Mouse (Mus musculus) kidney, embryonic 15.5 days (tissue): ENCODE data around the gene Fen1. TPM values are rescaled to one million over a fixed set of nuclear protein-coding genes. Genes with fewer than 3 reads are reported as not detected.
A peak's percentile ranks its signal among the peaks of the same experiment; 100 is the strongest.

Experiments
- ATAC-seq: fragments of 200-750 bp; cut with Nextera tagmentation; replicated peaks from 2 replicates; pipeline ENCODE4 v1.8.0; 2017; ENCODE audit warnings: moderate TSS enrichment; ENCODE audit not compliant: low FRiP score
- H3K27ac ChIP-seq: fragments of 300-500 bp; sonication (generic); 2 replicates; pipeline ENCODE4 v1.5.1; 2015; ENCODE audit warnings: mild to moderate bottlenecking, inconsistent platforms
- H3K27me3 ChIP-seq: fragments of 300-500 bp; sonication (generic); 2 replicates; pipeline ENCODE4 v1.6.1; 2015; ENCODE audit warnings: inconsistent platforms
- H3K36me3 ChIP-seq: fragments of 300-500 bp; sonication (generic); 2 replicates; pipeline ENCODE4 v1.6.1; 2015; ENCODE audit warnings: inconsistent platforms
- H3K4me1 ChIP-seq: fragments of 300-500 bp; sonication (generic); 2 replicates; pipeline ENCODE4 v1.6.1; 2015; ENCODE audit warnings: inconsistent platforms
- H3K4me2 ChIP-seq: fragments of 300-500 bp; sonication (generic); 2 replicates; pipeline ENCODE4 v1.6.1; 2015; ENCODE audit warnings: moderate library complexity, mild to moderate bottlenecking, inconsistent platforms
- H3K4me3 ChIP-seq: fragments of 300-500 bp; sonication (generic); replicated peaks from 2 replicates; pipeline ENCODE4 v1.5.1; 2015; ENCODE audit warnings: mild to moderate bottlenecking, inconsistent platforms
- H3K9ac ChIP-seq: fragments of 300-500 bp; sonication (generic); 2 replicates; pipeline ENCODE4 v1.6.1; 2015; ENCODE audit warnings: mild to moderate bottlenecking, inconsistent platforms
- H3K9me3 ChIP-seq: fragments of 300-500 bp; sonication (generic); replicated peaks from 2 replicates; pipeline ENCODE4 v1.6.1; 2016; ENCODE audit warnings: inconsistent platforms
- WGBS: fragments of 180-500 bp; shearing (Covaris S2); methylation state at CpG from one replicate; pipeline ENCODE4 v1.1.7; 2015; ENCODE audit warnings: mixed read lengths; 5-methylcytosine and 5-hydroxymethylcytosine counted together
- polyA plus RNA-seq: library from polyadenylated mRNA; unstranded; fragments of >200 nt; fragmentation: Nextera tagmentation; extraction: Ambion mirVana; gene quantifications from 2 replicates; pipeline ENCODE4 v1.2.1, GENCODE M21; 2015

Fen1 gene
- polyA plus RNA-seq, 1 experiment from 2014 or later, result 111 TPM

DNA sequence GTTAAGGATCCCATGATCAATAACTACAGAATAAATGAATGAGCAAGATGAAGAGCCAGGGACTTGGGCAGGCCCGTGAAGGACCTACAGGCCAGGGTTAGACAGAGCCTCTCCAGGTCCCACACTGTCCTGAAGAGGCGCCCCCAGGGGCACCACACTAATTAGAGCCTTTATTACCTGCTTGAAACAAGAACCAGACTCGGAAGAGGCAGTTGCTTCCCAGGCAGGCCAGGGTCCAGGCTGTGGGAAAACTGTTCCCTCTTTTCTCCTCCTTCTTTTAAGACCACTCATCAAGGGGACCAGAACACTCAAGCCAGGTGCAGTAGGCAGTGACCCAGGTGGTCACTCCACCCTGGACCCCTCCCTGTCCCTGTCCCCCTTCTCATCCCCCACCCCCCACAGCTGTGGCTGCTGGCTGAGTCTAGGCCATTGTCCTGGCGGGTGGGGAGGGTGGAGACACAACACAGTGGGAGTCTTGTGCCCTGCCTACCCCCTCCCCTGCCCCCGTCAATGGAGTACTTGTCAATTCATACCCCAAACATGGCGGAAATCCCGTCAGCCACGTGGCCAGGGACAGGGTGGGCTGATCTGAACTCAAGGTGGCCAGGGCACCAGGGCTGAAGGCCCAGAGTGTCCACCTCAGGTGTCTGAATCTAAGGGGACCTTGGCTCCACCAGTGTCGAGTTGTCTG is 28.5 kb upstream of the Fen1 start:
- 48% methylated on average over 9 of the region's 9 CpGs for WGBS

DNA sequence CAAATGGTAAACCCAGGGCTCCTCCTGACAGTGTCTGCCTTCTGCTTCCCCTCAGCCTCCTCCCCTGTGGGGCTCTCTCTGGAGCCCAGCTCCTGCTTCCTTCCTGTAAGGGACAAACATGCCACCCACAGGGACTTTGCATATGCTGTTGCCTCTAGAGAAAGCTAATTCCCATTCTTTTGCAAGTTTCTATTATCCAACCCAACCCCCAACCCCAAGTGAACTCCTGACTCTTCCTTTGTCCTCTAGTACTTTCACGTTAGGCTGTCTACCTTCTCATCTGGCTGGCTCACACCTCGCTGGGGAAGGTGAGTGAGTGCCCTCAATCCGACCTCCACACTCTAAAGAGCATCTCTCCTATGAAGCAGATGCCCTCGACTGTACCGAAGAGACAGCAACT is 27.9 kb upstream of the Fen1 start:
- Histone ChIP-seq H3K4me3 (no peak overlapping the region), H3K9me3 (no peaks in the 10 kb centered on the region)

More for the DNA sequence above, 28.5 kb upstream of the Fen1 start:
- no peak overlapping the region for H3K4me3 ChIP-seq
- no peaks in the 10 kb centered on the region for H3K9me3 ChIP-seq
- no peak overlapping the region for H3K4me2 ChIP-seq
- H3K36me3 ChIP-seq, result no peaks in the 10 kb centered on the region
- H3K4me1 ChIP-seq, result peaks cover 22% of the 10 kb centered on the region
- no peak overlapping the region for H3K9ac ChIP-seq
- ATAC-seq, result no peak
- no peak overlapping the region for H3K27ac ChIP-seq
- H3K27me3 ChIP-seq, result 0 out of 2 replicates have a peak, but pooled peaks cover 3% of the 10 kb centered on the region

DNA sequence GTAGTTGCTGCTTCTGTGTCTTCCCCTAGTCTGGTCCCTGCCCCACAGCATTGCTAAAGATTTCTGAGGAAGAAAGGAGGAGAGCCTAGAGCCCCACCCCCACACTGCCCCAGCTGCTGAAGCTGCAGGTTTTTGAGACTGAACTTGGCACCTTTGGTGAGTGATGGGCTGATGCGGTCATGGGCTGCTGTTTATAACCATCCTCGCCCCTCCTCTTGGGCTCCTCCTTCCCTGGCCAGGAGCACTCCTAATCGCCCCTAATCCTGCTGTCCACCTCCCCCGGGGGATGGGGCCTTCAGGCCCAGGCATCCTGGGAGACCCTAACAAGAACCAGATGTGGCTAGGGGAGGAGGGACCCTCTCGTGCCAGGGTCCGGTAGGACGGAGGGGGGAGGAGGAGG is 27.0 kb upstream of the Fen1 start:
- Histone ChIP-seq H3K9ac (no peak overlapping the region), H3K36me3 (no peaks in the 10 kb centered on the region), H3K9me3 (no peaks in the 10 kb centered on the region), H3K27me3 (0 out of 2 replicates have a peak, but pooled peaks cover 3% of the 10 kb centered on the region), H3K4me3 (no peak overlapping the region), H3K4me2 (0 out of 2 replicates have a peak overlapping the region, but pooled peaks have one; percentile 4), H3K27ac (no peak overlapping the region), H3K4me1 (peaks cover 26% of the 10 kb centered on the region)
- 12% methylated on average over 7 of the region's 7 CpGs for WGBS
- peak; percentile 40; the same call in 1 of the 2 replicates for ATAC-seq

More for the DNA sequence above, 27.9 kb upstream of the Fen1 start:
- Histone ChIP-seq H3K27me3 (0 out of 2 replicates have a peak, but pooled peaks cover 3% of the 10 kb centered on the region), H3K4me1 (peaks cover 26% of the 10 kb centered on the region), H3K9ac (no peak overlapping the region), H3K27ac (no peak overlapping the region), H3K36me3 (no peaks in the 10 kb centered on the region), H3K4me2 (no peak overlapping the region)
- ATAC-seq, result no peak
- WGBS, result 41% methylated on average over 5 of the region's 5 CpGs

DNA sequence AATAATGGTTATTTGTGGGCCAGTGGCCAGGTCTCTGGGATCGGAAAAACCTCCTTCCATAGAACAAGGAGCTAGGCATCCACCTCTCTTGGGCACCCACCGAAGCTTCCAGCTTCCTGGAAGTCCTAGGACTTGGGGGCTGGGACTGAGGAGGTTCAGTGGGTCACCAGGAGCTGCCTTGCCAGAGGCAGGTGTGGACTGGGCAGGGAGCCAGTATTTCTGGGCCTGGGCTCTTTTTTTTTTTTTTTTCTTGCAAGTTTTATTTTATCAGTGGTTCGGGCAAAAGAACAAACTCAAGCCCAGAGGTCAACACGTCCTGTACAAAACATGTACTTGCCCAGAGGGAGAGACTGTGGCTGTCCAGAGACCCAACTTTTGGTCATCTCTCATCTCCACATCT is 21.8 kb upstream of the Fen1 start:
- Histone ChIP-seq H3K4me3 (no peak overlapping the region), H3K9ac (no peak overlapping the region), H3K27ac (no peak overlapping the region), H3K9me3 (no peaks in the 10 kb centered on the region), H3K4me2 (0 out of 2 replicates have a peak overlapping the region, but pooled peaks have one; percentile 51), H3K4me1 (peaks cover 59% of the 10 kb centered on the region), H3K27me3 (no peaks in the 10 kb centered on the region), H3K36me3 (no peaks in the 10 kb centered on the region)
- 59% methylated on average over 4 of the region's 4 CpGs for WGBS
- no peak for ATAC-seq

DNA sequence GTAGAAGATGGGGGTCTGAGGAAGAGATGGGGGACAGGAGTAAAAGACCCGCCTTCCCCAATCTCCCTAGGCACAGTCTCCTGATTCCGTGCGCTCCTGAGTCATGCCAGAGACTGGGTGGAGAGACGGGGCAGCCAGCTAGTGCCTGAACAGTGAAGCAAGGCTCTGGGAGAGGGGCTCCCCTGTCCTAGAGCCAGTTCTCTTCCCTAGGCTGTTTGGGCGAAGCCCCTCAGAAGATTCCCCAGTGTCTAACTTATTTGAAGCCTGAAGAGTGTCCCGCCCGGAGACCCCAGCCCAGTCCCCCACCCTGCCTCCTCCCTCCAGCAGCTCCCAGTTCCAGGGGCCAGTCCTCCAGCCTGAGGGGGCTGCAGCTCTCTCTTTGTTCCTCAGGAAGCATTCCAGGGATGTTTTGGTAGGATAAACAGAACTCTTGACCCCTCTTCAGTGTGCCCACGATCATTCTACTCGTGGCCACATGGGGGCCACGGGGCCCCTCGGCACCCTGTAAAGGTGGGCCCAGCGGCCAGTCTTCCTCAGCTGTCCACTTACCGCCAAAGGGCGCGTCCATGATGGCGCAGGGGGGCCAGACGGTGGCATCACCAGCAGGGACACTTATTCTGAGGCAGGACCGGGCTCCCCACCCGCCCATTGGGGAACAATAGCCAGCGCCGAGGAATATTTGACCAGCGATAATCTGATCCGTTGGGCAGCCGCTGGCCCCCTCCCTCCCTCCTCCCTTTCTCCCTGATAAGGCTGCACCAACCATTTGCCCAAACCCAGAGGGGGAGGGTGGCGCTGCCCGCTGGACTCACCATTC is 20.9 kb upstream of the Fen1 start:
- H3K27ac ChIP-seq, result peak overlapping the region; percentile 59
- H3K36me3 ChIP-seq, result no peaks in the 10 kb centered on the region
- H3K9ac ChIP-seq, result 0 out of 2 replicates have a peak overlapping the region, but pooled peaks have one; percentile 15
- ATAC-seq, result peak; percentile 27
- no peaks in the 10 kb centered on the region for H3K27me3 ChIP-seq
- H3K4me3 ChIP-seq, result no peak overlapping the region; the same call in 1 of the 2 replicates
- H3K9me3 ChIP-seq, result no peaks in the 10 kb centered on the region
- H3K4me2 ChIP-seq, result peak overlapping the region; percentile 51
- H3K4me1 ChIP-seq, result peaks cover 53% of the 10 kb centered on the region
- WGBS, result 24% methylated on average over 26 of the region's 26 CpGs

DNA sequence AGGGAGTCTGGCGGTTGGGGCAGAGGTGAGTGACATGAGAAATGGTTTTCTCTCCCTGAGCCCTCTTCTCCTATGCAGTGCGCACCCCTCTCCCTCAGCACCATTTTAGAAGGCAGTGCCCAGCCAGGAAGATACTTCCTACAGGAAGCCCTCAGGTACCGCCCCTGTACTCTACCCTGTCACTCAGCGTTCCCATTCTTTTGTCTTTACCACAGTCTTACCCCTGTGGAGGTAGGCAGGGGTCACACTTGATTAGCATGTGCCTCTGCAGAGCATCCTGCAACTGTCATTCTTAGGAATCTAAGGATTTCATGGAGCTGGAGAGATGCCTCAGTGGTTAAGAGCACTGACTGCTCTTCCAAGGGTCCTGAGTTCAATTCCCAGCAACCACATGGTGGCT is 19.6 kb upstream of the Fen1 start:
- no peak overlapping the region for H3K27ac ChIP-seq
- no peaks in the 10 kb centered on the region for H3K27me3 ChIP-seq
- H3K4me3 ChIP-seq, result no peak overlapping the region
- 75% methylated on average over 4 of the region's 4 CpGs for WGBS
- ATAC-seq, result no peak
- no peaks in the 10 kb centered on the region for H3K36me3 ChIP-seq
- H3K9me3 ChIP-seq, result no peaks in the 10 kb centered on the region
- H3K4me1 ChIP-seq, result peaks cover 52% of the 10 kb centered on the region
- no peak overlapping the region for H3K4me2 ChIP-seq
- H3K9ac ChIP-seq, result no peak overlapping the region

DNA sequence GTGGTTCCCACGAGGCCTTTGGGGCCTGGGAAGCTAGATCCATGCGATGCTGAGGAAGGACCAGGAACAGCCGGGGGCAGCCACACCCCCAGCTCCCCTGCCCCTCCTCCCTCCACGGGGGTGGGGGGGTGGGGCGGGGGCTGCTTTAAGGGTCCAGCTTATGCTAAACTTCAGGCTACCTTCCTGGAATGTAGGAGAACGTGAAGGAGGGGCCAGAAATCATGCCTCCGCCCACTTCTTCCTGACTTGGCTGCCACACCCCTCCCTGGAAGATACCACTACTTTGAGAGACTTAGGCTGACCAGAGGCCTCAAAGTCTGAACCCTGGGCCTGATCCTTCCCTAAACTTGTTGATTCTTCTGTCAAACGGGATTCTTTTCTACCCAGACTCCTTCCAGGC is 18.7 kb upstream of the Fen1 start:
- no peak overlapping the region for H3K9ac ChIP-seq
- WGBS, result 24% methylated on average over 7 of the region's 8 CpGs
- no peak for ATAC-seq
- no peaks in the 10 kb centered on the region for H3K27me3 ChIP-seq
- H3K27ac ChIP-seq, result peak overlapping the region; percentile 48; the same call in 1 of the 2 replicates
- H3K4me3 ChIP-seq, result no peak overlapping the region
- no peaks in the 10 kb centered on the region for H3K36me3 ChIP-seq
- peaks cover 46% of the 10 kb centered on the region for H3K4me1 ChIP-seq
- H3K4me2 ChIP-seq, result no peak overlapping the region
- no peaks in the 10 kb centered on the region for H3K9me3 ChIP-seq

DNA sequence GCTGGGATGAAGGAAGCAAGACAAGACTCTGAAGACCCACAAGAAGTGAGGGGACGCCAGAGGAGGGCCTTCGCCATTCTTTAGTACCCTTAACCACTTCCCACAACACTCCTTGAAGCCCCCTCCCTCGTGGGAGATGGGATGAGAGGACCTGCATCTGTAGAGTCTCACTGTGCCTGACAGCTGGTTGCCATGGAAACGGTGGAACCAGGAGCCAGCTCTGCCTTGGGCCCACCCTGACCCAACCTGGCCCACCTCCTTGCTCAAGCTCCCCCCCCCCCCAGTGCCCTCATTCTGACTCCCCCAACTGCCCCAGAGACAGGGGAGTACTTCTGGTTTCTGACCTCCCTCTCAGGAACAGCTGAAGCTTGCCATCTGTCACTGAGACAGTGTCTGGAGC is 17.6 kb upstream of the Fen1 start:
- H3K9ac ChIP-seq, result no peak overlapping the region
- H3K27ac ChIP-seq, result no peak overlapping the region
- peak; percentile 14; the same call in 1 of the 2 replicates for ATAC-seq
- no peaks in the 10 kb centered on the region for H3K9me3 ChIP-seq
- H3K4me3 ChIP-seq, result no peak overlapping the region
- no peak overlapping the region for H3K4me2 ChIP-seq
- 22% methylated on average over 4 of the region's 4 CpGs for WGBS
- H3K36me3 ChIP-seq, result no peaks in the 10 kb centered on the region
- H3K27me3 ChIP-seq, result no peaks in the 10 kb centered on the region
- H3K4me1 ChIP-seq, result peaks cover 41% of the 10 kb centered on the region

DNA sequence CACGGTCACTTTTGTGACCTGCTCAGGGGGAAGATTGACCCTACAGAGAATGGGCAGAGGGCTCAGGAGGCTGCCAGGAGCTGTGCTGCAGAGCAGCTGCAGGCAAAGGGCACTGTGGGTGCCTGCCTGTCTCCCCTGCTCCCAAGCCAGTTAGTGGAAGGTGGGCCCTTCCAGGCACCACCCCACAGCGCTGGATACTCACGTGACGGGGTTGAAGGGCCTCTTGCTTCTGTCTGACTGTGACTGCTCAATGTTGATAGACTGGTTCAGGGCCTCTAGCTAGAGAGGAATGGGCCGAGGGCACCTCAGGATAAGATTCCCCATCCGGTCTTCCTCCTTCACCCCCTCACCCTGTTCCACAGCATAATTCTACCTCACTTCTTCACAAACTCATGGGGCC is 15.6 kb upstream of the Fen1 start:
- Histone ChIP-seq H3K9ac (no peak overlapping the region), H3K4me3 (no peak overlapping the region), H3K36me3 (no peaks in the 10 kb centered on the region), H3K27me3 (no peaks in the 10 kb centered on the region), H3K4me2 (no peak overlapping the region), H3K9me3 (no peaks in the 10 kb centered on the region), H3K27ac (no peak overlapping the region), H3K4me1 (peaks cover 27% of the 10 kb centered on the region)
- WGBS, result 57% methylated on average over 6 of the region's 6 CpGs
- ATAC-seq, result no peak

DNA sequence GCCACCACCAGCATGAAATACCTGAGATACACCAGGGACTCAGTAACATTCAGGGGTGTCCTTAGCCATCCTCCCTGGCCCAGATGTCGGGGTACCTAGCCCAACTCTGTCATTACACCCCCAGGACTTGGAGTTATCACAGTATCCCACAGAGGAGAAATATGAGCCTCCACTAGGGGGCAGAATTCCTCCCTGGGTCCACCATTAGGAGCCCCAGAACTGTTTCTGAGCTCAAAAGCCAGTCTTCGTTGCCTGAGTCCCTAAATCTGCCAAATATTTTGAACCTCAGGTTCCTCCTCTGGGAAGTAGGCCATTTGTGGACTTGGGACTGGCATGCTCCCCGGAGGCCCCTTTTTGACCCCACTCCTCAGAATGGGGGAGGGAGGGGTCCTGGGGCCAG is 15.1 kb upstream of the Fen1 start:
- H3K27ac ChIP-seq, result no peak overlapping the region
- H3K36me3 ChIP-seq, result no peaks in the 10 kb centered on the region
- no peak overlapping the region for H3K9ac ChIP-seq
- ATAC-seq, result no peak
- no peaks in the 10 kb centered on the region for H3K27me3 ChIP-seq
- H3K9me3 ChIP-seq, result no peaks in the 10 kb centered on the region
- 31% methylated on average over 3 of the region's 3 CpGs for WGBS
- peaks cover 22% of the 10 kb centered on the region for H3K4me1 ChIP-seq
- H3K4me2 ChIP-seq, result no peak overlapping the region
- no peak overlapping the region for H3K4me3 ChIP-seq

DNA sequence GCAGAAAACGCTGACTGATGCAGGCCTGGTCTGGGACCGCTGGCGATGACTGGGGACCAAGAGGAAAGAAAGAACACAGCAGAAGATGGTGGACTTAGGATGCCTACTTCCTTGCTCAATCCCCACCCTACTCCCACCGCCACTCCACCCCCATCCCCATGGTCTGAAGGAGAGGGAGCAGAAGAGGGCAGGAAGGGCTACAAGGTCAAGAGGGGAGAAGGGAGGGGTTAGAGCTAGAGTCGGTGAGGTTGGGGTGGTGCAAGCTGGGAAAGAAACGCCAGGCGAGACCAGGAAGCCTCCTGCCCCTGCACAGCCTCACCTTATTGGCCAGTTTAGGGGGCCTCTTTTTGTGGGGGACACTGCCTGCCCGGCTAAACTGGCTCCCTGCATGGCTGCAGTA is 12.1 kb upstream of the Fen1 start:
- H3K9ac ChIP-seq, result no peak overlapping the region
- H3K4me1 ChIP-seq, result no peaks in the 10 kb centered on the region
- WGBS, result 65% methylated on average over 8 of the region's 8 CpGs
- ATAC-seq, result no peak
- no peak overlapping the region for H3K4me3 ChIP-seq
- no peak overlapping the region for H3K4me2 ChIP-seq
- no peaks in the 10 kb centered on the region for H3K27me3 ChIP-seq
- no peaks in the 10 kb centered on the region for H3K9me3 ChIP-seq
- H3K36me3 ChIP-seq, result peaks cover 25% of the 10 kb centered on the region
- H3K27ac ChIP-seq, result no peak overlapping the region

DNA sequence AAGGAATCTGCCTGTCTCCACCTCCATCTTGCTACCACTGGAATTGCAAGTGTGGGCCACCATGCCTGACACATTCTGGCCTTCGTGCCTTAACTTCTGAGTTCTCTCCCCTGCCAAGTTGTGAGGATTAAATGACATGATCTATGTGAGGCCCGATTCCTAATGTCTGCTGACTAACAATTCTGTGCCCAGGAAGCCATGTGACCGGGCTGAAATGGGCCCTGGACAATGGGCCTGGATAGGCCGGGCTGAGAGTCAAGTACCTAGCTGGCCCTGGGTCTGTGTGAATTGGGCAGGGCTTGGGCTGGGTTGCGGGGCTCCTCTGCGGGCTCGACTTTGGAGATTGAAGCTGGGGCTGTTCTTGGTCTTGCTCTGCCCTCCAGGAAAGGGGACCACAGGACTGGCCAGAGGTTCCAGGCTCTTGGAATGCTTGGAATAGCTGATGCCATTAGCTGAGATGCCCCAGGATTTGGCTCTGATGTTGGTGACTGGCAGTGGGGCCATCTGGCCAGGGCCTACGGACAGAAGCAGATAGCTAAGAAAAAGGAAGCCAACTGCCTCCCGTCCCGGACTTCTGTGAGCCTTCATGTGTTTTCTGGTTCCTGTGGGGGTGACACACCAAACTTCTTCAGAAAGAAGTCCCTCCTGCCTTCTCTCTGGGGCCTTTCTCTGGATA is 10.0 kb upstream of the Fen1 start:
- Histone ChIP-seq H3K9ac (no peak overlapping the region), H3K4me3 (no peak overlapping the region), H3K27me3 (no peaks in the 10 kb centered on the region), H3K4me2 (no peak overlapping the region), H3K9me3 (no peaks in the 10 kb centered on the region), H3K4me1 (no peaks in the 10 kb centered on the region), H3K36me3 (peaks cover 47% of the 10 kb centered on the region), H3K27ac (no peak overlapping the region)
- WGBS, result 85% methylated on average over 10 of the region's 10 CpGs
- ATAC-seq, result no peak
